Mouse (Mus musculus): Measurements from ENCODE around the gene Cd40.

The Cd40 gene

GRCm38 (mm10) chr2:165100749-165101148 lies 45.3 kb downstream of the Cd40 start:
- DNase-seq (ENCODE audit: low spot score in 2 of 2): no peak

- DNase-seq (ENCODE audit: low spot score in 2 of 2): no peak
Observed at GRCm38 (mm10) chr2:165102920-165103319, 47.5 kb downstream of the Cd40 start.

- no peak for DNase-seq (ENCODE audit: low spot score in 2 of 2)
Observed at GRCm38 (mm10) chr2:165105513-165106079, 50.2 kb downstream of the Cd40 start.

DNA sequence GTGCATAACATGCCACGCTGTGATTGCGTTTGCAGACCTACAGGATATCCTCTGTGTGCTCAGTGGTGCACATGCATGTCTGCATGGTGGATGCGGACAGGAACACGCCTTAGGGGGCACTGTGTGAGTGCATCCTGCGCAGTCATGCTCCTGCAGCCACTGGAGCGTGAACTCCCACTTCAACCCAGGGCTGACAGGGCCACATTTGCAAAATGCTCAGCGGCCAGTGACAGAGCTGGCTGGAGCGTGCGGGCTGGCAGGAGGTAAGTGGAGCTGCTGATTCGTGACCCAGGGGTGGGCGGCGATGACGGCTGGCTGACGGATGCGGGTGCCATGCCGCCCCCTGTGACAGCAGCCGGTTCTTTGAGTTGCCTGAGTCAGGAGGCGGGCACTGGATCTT lies 51.2 kb downstream of the Cd40 start:
- no peak for DNase-seq (ENCODE audit: low spot score in 2 of 2)

DNA sequence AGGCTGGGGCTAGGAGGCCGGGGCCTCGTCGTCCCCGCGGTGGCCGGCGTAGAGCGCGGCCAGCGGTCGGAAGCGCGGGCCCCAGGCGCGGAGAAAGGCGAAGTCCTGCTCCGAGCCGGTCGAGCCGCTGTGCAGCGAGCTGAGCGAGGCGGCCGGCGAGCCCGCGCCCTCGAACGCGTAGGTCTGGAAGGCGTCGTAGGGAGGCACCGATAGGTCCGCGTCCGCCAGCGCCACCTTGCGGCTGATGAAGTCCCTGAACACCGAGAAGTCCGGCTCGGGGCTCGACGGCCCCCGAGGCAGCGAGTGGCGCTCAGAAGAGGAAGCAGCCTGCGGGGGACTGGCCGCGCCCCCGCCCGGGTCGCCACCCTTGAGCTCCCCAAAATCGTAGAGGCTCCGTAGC lies 56.7 kb downstream of the Cd40 start:
- peak in 1 of 2 experiments; percentile 68 for DNase-seq (ENCODE audit: low spot score in 2 of 2)

DNA sequence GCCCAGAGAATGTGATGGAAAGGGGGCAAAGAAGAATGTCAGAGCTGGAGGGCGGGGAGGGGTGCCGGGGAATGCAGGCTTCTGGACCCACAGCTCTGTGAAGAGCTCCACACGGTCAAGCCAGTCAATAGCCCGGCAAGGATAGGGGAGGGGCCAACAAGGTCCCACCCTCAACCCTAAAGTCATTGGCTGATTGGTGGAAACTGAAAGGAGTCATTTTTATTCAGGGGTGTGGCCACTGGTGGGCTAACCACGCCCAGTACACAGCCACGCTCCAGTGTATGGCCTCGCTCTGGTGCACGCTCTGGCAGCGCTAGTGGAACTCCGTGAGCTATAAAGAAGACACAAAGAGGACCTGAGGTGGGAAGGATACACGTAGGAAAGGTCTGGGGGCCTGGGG lies 58.3 kb downstream of the Cd40 start:
- no peak for DNase-seq (ENCODE audit: low spot score in 2 of 2)

DNA sequence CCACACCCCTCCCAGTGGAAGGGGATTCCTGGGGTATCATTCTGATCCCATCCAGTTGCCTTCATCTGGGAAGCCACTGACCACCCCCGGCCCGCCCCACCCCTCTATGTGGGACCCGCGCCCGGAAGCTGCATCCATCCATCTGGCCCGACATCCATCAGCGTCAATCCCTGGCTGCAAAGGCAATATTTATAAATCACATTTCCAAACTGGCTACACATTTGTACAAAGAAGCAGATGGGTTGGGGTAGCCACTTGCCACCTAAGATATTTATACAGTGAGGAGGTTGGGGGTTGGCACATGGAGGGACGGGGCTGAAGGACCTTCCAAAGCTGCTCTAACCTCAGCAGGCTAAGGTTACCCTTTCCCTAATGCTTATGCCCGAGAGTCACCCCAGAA lies 65.3 kb downstream of the Cd40 start:
- DNase-seq (ENCODE audit: low spot score in 2 of 2): no peak

GRCm38 (mm10) chr2:165121206-165121840 lies 65.9 kb downstream of the Cd40 start:
- DNase-seq (ENCODE audit: low spot score in 2 of 2): peak in 1 of 2 experiments; percentile 42

All from frontal cortex, postnatal 10 days (tissue).